Mouse (Mus musculus): ENCODE data around the gene Pitpnc1.

Pitpnc1 gene

DNA sequence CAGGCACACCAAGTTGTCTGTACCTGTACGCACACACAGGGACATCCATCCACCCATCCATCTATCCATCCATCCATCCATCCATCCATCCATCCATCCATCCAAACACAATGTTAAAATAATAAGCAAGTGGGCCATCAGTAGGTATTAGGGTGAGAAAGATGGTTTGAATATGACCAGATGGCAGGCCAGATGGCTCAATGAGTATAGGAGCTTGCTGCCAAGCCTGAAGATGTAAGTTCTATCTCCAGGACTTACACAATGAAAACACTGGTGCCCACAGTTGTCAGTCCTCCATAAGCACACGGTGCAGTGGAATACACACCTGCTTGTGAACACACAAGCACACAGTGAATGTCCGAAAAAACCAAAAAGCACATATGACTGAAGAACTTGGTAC, 186.9 kb downstream of the Pitpnc1 start:
- DNase-seq (ENCODE audit: low spot score in 2 of 2): no peak

DNA sequence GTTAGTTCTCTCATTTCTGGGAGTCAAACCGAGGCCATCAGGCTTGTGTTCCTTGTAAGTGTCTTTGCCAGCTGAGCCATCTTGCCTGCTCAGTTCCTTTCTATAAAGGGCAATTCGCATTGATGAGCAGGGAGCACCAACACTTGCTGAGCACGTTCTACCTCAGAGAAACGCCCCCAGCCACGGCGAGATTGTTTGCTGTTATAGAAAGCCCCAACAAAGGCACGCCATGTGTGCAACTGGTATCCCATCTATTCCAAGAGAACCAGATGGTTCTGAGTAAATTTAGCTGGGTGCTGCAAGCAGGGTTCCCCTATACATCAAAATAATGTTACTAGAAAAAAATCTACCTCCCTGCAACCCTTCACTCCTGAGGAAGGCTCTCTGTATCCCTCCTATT, 188.0 kb downstream of the Pitpnc1 start:
- DNase-seq (ENCODE audit: low spot score in 2 of 2): no peak

DNA sequence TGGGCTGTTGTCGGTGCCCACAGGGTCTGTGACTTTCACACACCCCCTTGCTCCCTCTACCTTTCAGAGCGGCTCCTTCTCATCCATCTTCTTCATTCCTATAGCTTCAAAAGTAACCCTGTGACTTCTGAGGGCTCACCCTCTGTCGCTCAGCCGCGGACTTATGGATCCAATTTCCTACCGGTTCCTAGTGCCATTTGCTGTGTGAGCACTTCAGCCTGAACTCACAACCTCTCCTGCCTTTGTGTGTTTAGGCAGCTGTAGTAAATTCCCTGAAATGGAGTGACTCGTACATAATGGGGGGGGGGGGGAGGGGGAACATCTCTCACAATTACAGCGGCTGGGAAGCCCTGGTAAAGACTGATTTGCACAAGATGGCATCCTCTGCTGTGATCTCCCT, 191.2 kb downstream of the Pitpnc1 start:
- no peak for DNase-seq (ENCODE audit: low spot score in 2 of 2)

DNA sequence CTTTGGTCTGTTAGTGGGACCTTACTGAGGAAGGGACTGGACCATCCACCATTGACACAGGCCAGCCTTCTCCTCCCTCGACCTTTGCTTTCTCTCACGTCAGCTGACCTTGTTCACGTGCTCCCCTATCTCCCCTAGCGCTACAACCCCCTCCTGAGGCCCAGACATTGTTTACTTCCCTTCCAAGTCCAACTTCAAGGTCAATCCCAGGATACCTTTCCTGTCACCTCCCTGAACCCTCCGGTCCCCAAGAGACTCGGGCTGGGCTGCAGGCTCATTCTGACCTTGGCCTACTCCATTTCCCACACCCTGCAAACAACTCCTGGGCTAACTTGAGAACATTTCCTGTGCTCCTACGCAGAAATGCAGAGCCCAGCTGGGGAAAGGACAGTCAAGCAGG, 193.6 kb downstream of the Pitpnc1 start:
- no peak for DNase-seq (ENCODE audit: low spot score in 2 of 2)

DNA sequence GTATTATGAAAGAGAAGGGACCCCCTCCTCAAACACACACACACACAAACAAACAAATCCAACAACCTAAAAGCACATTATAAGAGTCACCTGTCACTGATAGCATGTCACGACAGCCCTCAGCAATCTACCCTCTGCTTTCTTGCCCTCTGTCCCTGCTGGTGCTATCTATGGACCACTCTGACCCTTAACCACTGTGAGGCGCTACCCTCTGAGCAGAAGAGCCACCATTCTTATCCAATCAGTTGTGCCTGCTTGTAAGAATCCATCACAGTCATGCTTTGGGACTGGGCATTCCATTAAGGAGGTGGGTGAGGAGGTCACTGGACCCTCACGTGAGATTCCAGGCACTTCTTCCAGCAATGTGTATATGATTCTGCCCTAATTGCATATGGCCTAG, 194.2 kb downstream of the Pitpnc1 start:
- no peak for DNase-seq (ENCODE audit: low spot score in 2 of 2)

DNA sequence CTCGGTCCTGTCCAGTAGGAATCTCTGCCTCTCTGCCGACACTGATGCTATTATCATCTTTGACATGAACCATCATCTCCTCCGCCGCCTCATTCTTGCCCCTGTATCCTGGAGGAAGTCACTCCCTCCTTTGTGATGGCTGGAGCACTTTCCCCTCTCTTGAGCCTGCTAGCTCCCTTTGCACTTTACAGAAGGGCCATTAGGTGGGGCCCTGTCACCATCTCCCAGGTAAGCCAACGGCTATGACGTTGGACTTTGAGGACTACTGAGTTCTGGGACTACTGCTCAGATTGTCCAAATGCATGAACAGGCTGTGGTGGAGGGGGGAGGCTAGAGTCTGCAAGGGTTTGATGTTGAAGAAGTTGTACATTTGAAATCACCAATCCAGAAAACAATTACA, 194.6 kb downstream of the Pitpnc1 start:
- DNase-seq (ENCODE audit: low spot score in 2 of 2): peak in 1 of 2 experiments; percentile 8

DNA sequence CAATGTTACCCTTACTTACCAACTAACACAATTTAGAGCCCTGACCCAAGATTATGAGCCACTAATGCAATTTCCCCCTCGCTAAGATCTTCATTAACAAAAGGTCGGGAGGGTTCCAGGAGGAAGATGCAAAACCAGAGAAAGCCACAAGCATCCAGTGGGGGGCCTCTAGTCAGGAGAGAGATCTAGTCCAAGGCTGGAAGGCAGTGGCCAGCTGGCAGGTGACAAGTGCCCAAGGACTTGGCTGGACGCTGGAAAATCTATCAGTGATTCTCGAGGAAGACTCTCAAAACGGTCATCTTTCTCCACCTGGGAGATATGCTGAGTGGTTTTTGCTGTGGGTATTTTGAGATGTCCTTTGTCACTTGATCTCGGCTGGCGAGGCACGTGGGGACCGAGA, 196.3 kb downstream of the Pitpnc1 start:
- DNase-seq (ENCODE audit: low spot score in 2 of 2): no peak

DNA sequence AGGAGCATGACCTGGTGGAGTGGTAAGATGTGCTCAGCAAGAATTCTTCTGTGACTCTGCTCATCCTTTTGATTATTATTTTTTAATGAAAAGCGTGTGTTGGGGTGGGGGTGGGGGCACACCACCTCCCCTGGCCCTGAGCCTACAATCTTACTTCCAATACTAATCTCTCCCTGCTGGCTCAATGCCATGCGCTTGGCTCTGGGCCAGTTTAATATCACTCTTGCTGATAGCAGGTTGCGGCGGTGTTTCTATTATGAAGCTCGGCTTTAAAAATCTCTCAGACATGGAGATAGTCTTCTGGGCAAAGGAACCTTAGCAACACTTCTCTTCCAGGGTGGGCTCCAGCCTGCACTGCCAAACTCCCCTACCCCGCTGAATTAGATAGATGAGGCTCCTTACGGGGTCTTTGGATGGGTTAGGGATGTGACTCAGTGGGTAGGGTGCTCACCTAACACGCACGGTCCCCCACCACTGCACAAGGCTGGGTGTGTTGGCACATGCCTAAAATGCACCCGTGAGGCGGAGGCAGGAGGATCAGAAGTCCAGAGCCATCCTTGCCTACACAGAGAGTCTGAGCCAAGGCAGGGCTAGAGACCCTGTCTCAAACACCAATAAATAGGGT, 198.0 kb downstream of the Pitpnc1 start:
- DNase-seq (ENCODE audit: low spot score in 2 of 2): no peak

DNA sequence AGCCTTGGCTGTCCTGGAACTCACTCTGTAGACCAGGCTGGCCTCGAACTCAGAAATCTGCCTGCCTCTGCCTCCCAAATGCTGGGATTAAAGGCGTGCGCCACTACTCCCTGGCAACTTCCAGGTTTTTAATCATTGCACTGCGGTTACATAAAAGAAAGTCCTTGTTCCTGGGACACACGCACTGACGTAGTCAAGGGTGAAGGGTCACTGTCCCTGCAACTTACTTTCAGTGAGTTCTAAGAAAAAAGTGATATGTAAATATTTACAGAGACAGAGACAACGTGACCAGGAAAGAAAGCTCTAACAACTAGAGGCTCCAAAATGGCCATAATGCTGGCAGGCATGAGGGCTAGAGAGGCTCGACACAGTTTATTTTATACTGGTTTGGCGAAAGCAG, 199.9 kb downstream of the Pitpnc1 start:
- no peak for DNase-seq (ENCODE audit: low spot score in 2 of 2)

DNA sequence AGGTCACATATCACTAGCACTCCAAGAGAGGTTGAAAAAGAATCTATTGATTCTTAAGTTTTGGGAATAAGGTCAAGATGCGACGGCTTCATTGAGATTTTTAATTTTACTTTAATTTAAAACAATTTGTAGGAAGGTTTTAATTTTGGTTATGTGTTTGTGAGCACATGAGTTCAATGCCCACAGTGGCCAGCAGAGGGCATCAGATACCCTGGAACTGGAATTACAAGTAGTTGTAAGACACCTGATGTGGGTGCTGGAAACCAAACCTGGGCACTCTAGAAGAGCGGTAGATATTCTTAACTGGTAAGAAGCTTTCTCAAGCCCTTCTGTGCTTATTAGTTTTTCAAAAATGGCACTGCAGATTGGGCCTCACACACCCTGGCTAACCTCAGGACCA, 203.0 kb downstream of the Pitpnc1 start:
- peak in 1 of 2 experiments; percentile 16 for DNase-seq (ENCODE audit: low spot score in 2 of 2)

DNA sequence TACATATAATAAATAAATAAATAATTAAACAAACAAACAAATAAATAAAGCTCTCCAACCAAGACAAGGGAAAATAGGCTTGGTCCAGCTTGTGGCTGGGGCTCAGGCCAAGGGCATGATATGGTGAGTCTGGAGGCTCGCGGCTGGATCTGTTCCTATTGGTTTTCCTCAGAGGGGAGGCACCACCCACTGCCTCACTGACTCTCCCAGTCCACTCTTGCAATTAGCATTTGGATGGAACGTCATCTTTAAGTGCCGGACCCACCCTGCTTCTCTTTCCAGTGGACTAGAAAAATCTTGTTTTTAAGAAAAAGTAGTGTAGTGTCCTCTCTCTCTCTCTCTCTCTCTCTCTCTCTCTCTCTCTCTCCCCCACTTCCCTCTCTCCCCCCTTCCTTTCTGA, 204.6 kb downstream of the Pitpnc1 start:
- no peak for DNase-seq (ENCODE audit: low spot score in 2 of 2)

DNA sequence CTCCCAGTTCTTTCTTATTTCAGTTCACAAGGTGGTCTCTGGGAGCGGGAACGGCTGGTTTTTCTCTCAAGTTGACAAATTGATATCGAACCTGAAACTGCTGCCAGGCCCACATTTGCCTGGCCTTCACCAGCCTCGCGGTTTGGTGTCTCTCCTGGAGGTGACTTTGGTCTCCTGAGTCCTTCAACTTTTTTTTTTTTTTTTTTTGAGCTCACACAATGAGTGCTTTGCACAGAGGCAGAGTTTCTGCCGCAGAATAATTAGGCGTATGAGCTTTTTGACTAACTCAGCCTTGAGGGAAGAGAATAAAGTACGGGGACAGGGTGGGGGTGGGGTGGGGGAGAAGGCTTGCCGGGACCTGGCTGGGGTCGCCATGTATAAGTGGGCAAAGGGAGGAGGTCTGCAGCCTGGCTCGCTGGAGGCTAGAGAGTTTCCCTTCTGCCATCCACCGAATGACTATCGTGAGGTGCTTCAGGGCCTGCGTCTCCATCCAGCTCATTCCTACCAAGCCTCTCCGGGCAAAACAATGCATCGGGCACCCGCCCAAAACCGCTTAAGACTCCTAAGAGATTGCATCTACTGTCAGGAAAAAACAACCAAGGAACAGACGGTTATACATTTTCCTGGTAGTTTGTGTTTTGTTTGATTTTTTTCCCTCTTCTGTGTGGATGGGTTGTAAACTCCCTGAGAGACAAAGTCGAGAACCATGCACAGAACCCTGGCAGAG, 205.4 kb downstream of the Pitpnc1 start:
- DNase-seq (ENCODE audit: low spot score in 2 of 2): no peak

DNA sequence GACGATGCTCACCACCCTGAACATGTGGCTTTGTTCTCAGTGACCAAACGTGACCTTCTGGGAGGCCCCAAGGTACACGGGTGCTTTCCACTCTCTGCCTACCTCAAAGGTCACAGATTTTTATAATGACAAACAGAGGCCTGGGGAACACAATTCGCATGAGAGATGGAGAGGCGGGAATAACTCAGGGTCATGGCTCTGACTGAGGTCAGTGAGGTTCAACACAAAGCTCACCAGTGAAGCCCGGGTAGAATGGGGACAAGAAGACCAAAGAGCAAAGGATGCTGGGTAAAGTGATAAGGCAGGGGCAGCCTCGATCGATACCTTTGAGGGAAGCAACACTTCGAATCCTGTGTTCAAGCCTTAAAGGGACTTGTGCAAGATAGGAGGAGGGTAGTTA, 206.7 kb downstream of the Pitpnc1 start:
- DNase-seq (ENCODE audit: low spot score in 2 of 2): no peak

DNA sequence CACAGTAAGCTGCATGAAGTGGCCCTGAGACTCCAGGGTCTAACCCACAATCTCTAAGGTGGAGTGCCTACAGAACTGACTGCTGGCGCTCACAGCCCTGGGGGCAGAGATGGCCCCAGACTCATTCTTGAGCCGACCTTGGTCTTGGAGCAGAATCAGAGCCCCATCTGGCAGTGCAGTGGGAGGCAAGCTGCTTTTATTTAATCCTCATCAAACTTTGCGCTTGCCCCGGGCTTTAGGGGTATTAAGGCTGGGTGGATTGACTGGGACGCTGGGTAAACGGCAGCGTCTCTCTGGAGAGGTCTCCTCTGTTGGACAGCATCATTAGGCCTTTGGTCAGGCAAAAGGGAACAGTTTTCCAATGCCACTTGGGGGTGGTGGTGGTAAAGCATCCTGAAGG, 211.1 kb downstream of the Pitpnc1 start:
- DNase-seq (ENCODE audit: low spot score in 2 of 2): no peak

DNA sequence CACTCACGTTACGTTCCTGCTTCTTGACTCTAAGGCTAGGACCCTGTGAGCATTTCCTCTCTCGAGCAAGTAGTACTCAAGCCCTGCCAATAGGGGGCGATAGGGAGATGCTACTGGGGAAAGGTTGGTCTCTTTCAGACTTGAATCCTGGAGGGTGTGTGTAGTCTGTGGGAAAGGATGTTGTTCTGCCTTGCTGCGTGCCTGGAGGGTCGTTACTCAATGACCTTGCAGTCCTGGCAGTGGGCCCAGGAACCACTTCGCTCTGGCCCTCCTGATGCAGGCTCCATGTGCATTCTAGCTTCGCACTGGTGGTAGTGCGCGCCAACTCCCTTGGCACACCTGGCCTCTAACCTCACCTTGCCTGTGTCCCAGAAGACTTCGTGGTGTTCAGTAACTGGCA, 215.3 kb downstream of the Pitpnc1 start:
- DNase-seq (ENCODE audit: low spot score in 2 of 2): peak in 1 of 2 experiments; percentile 24

DNA sequence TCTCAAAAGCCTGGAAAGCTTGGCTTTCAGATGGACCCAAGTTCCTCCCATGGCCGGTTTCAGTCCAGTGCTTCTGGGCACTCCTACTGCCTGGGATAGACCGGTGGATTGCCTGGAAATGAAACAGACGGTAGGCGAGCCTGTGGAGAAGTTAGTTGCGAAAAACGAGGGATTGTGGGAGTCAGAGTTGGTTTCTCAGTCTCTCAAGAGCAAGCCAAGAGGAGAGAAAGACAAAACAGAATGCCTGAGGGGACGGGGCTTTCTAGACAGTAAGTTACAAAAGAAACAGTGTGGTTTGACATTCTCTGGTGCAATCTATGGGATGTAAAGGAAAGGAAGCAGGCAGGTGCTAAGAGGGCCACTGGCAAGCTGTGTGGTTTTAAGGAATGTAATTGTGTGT, 216.3 kb downstream of the Pitpnc1 start:
- no peak for DNase-seq (ENCODE audit: low spot score in 2 of 2)

DNA sequence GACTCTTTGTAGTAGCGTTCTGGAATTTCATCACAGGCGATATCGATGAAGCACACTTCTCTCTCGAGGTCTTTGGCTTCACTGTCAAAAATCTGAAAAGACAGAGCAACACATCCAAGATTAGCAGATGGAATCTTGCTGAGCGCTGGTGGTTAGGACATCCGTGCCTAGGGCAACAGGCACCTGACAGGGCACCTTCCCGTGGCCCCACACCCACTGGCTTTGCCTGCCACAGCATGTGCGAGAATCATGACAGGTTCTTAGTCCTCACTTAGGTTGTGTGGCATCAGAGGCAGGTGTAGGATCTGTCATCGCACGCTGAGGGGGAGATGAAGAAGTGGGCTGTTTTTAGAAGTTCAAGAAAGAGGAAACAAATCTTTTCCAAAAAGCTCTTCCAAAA, 218.5 kb downstream of the Pitpnc1 start:
- no peak for DNase-seq (ENCODE audit: low spot score in 2 of 2)

DNA sequence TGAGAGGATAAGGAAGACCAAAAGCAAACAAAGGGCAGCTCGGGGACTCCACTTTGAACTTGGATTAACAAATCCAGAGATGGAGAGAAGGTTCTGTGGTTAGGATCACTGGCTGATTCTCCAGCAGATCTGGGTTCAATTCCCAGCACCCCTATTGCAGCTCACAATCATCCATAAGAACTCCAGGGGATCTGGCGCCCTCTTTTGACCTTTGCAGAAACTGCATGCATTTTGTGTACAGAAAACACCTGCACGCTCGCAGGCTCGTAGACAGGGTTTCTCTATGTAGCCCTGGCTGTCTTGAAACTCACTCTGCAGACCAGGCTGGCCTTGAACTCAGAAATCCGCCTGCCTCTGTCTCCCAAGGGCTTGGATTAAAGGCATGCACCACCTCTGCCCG, 219.0 kb downstream of the Pitpnc1 start:
- DNase-seq (ENCODE audit: low spot score in 2 of 2): peak in 1 of 2 experiments; percentile 11

DNA sequence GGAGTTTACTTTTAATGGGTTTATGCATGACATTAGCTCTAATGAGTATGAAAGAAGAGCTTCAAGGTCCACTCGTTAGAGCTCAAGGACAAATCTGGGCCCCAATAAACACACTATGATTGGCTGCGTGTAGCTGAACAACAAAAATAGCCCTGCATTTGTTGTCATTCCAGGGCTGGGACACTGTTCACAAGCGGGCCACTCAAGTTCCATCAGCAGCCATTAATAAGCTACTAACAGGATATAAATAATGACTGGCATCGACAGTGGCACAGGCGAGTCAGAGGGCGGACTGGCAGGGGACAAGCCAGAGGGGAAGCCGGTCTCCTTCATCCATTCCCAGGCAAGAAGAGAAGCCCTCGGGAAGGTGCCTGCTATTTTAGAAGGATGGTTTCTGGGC, 219.6 kb downstream of the Pitpnc1 start:
- no peak for DNase-seq (ENCODE audit: low spot score in 2 of 2)

DNA sequence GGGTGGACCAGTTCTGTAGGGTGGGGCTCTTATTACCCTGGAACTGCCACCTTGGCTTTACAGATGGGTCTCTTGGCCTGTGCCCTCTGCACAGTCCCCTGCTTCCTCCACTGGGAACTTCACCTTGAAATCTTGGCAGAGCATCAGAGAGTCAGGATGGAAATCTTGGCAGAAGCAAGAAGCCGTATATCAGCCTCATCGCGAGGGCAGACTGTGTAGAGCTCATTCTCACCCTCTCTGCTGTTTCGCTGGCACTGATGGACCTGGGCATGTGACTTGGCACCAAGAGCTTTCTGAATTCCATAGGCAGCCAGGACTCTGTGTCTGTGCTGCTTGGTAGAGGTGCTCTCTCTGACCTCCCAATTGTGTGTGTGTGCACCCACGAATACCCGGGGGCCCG, 221.7 kb downstream of the Pitpnc1 start:
- no peak for DNase-seq (ENCODE audit: low spot score in 2 of 2)

DNA sequence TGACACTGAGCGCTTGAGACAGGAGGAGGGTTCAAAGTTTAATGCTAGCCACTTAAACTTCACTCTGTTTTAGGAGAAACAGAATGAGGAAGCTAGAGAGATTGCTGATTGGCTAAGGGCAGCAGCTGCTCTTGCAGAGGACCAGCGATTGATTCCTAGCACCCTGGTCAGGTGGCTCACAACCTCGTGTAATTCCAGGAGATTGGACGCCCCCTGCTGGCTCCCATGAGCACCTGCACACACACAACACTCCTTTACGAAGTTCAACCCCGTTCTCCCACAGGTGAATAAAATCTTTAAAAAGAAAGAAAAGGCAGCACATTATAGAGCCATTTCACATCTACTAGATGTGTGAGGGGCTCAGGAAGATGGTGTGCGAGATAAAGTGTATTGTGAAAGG, 224.8 kb downstream of the Pitpnc1 start:
- no peak for DNase-seq (ENCODE audit: low spot score in 2 of 2)

DNA sequence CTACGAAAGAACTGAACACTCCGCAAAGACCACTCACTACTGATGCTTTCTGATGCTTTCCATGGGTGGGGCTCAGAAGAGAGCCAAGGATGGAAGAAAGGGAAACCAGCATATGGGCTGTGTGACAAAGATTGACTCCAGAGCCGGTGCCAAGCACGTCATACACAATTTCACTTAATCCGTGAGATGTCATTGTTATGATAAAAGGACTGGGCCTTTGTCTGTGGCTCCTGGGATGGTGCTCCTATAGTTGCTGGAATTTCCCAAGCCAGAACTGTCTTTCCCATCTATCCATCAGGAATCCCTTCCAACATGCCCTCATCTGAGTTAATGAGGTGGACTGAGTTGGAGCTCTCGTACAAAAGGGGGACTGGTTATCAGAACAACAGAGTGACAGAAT, 227.4 kb downstream of the Pitpnc1 start:
- no peak for DNase-seq (ENCODE audit: low spot score in 2 of 2)

DNA sequence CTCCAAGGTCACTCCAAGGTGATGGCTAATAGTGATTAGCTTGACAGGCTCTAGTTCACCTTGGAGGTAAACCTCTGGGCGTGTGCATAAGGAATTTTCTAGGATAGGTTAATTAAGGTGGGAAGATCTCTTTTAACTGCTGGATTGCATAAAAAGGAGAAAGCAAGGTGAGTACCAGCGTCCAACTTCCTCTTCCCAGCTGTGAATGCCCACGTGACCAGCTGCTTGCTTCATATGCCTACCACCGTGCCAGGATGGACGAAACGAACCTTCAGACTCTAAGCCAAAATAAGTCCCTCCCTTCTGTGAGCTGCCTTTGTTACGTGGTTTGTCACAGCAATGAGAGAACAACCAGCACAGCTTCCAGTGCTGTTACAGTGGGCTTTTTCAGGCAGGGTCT, 228.8 kb downstream of the Pitpnc1 start:
- DNase-seq (ENCODE audit: low spot score in 2 of 2): no peak

DNA sequence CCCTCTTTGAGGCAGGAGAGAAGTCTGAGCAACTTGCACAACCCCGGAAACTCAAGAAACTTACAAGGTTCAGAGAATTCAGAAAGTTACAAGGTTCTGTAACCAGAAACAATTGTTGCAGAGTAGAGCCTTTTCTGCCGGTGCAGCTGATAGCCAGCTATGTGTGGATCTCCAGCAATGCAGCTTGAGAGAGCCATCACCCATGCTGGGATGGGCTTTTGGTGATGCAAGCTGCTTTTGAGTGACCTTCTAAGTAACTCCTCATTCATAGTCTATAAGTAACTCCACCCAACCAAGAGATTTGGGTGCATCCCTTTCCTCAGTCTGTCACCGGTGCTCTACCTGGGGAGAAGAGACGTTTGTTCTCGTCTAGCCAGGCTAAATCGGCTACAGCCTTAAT, 232.0 kb downstream of the Pitpnc1 start:
- DNase-seq (ENCODE audit: low spot score in 2 of 2): no peak

Measured in natural killer cell, adult 2 months (primary cell).